Mouse (Mus musculus): ENCODE measurements around the gene Gm7324. TPM values are rescaled to one million over a fixed set of nuclear protein-coding genes. Genes with fewer than 3 reads are reported as not detected.

The Gm7324 gene
- total RNA-seq (2023), result 0.83 TPM

GRCm38 (mm10) chr14:43697621-43698020, at the start of gene Gm7324:
Gene Gm7324, plus strand, starts transcription at chr14:43697828.

GRCm38 (mm10) chr14:43677099-43677498, 20.5 kb upstream of the Gm7324 start, which contains the start of gene Gm8165:
Gene Gm8165, minus strand, starts transcription at chr14:43677199.

GRCm38 (mm10) chr14:43727385-43727784, 29.8 kb downstream of the Gm7324 start, which contains the start of gene Gm16506:
Gene Gm16506, minus strand, starts transcription at chr14:43727485.

GRCm38 (mm10) chr14:43747566-43747965, 49.9 kb downstream of the Gm7324 start, which contains the start of gene Gm6526:
Gene Gm6526, plus strand, starts transcription at chr14:43747866.

Other genes with a start within 250 kb of the Gm7324 start
- not detected for gene Gm5799, start 154.3 kb upstream of the Gm7324 start, total RNA-seq (2023)
- gene Gm17654, start 118.7 kb upstream of the Gm7324 start, total RNA-seq (2023), result not detected
- gene Gm10375, start 89.8 kb upstream of the Gm7324 start, total RNA-seq (2023), result not detected
- gene Gm8165, start 20.6 kb upstream of the Gm7324 start, total RNA-seq (2023), result not detected
- gene Gm16506, start 29.7 kb downstream of the Gm7324 start, total RNA-seq (2023), result not detected
- not detected for gene Gm6526, start 50.0 kb downstream of the Gm7324 start, total RNA-seq (2023)
- gene Gm8180, start 86.9 kb downstream of the Gm7324 start, total RNA-seq (2023), result not detected
- gene Ear1, start 177.7 kb downstream of the Gm7324 start, total RNA-seq (2023), result not detected
- not detected for gene Ear10, start 225.7 kb downstream of the Gm7324 start, total RNA-seq (2023)
- not detected for gene Gm8113, start 227.6 kb downstream of the Gm7324 start, total RNA-seq (2023)

Data from CD4-positive naive resting alpha-beta T cell, adult 57 days (primary cell).